Mouse (Mus musculus) liver, embryonic 14.5 days (tissue): ENCODE measurements around the gene Zfp52.

Source experiments
- CTCF ChIP-seq: IDR thresholded peaks from 2 replicates; pipeline ENCODE4 v1.5.1; 2016; ENCODE audit warnings: antibody characterized with exemption, low read depth, control low read depth
- EP300 ChIP-seq: IDR thresholded peaks from 2 replicates; pipeline ENCODE4 v1.6.1; 2016; ENCODE audit warnings: antibody characterized with exemption, low read depth

DNA sequence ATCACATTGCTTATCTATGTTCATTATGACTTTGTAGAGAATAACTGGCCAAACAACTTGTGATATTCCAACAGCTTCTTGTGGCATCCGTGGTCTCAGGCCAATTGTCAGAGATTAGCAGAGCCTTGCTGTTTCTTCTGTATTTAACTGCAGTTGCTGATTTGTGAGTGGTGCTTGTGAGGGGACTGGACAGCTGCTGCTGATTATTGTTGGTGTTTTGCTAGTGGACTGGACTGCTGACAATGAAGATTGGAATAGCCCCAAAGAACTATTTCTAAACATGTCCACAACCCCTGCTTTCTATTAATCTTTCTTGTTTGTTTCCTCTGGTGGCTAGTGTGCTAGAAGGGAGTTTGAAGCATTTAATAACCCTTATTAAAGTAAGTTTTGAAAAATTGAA lies 34.0 kb upstream of the Zfp52 start:
- TF ChIP-seq EP300 (no peak), CTCF (no peak)
